Mouse (Mus musculus): ENCODE measurements around the gene Eef2. TPM values are rescaled to one million over a fixed set of nuclear protein-coding genes. Genes with fewer than 3 reads are reported as not detected.

The Eef2 gene
- polyA plus RNA-seq, 1 experiment: 2,100 TPM

GRCm38 (mm10) chr10:81229735-81230437, 53.5 kb downstream of the Eef2 start:
- WGBS: 13% methylated on average over 20 of the region's 20 CpGs
- peaks cover 30% of the 10 kb centered on the region for H3K4me1 ChIP-seq (replicated peaks; ENCODE audit: control insufficient read depth, insufficient read depth, low read length)

DNA sequence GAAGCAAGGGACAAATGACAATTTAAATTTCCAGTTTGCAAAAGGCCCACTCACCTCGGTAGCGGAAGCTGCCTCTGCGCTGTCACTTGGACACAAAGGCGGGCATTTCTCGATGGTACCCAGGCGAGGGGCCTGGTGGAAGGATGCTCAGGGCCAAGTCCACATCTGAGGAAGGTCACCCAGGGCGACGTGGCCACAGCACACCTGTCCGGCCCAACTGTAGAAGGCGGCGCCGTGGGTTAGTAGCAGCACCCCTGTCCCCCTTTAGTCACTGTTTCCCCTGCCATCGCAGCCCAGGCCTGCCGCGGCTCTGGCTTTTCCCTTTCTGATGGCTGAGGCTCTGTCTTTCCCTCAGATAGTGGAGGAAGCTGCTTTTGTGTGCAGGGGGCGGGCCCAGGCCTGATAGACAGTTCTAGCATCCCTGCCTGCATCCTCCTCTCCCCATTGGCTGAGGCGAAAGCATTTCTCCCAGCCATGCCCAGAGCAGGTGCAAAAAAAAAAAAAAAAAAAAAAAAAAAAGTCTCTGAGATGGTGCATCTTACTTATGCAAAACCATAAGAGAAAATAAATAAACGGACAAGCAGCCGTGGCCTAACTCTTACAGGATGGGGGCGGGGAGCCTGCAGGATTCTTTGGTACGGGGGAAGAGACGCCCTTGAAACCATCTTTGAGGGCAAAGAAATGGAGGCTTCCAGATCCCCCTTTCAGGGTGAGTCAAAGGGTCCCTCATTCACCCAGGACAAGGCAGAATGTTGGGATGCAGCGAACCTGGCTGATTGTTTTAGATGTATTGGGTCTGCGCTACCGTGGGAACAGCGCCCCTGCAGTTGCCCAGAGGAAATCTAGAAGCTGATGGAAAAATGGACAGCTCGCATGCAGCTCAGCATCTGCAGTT, 54.3 kb downstream of the Eef2 start, which contains the start of gene Atcay:
Gene Atcay (minus strand): TSS at position 396 of the 895 bp plus-strand sequence.
- Histone ChIP-seq H3K4me3 (ENCODE audit: control insufficient read depth, insufficient read depth, low read length) (peak within 1 kb of the TSS; percentile 22), H3K36me3 (ENCODE audit: control insufficient read depth, insufficient read depth, low read length) (no peaks in the 10 kb centered on the region), H3K27ac (ENCODE audit: control insufficient read depth, insufficient read depth, low read length) (no peak within 1 kb of the TSS), H3K4me1 (replicated peaks; ENCODE audit: control insufficient read depth, insufficient read depth, low read length) (peaks cover 30% of the 10 kb centered on the region), H3K27me3 (ENCODE audit: control insufficient read depth, insufficient read depth, low read length) (no peaks in the 10 kb centered on the region)
- DNase-seq: no peak
- 12% methylated on average over 27 of the region's 27 CpGs for WGBS
- TF ChIP-seq CTCF (IDR thresholded peaks at IDR 0.05; ENCODE audit: borderline replicate concordance, control insufficient read depth, extremely low read depth, insufficient read depth, low read length, poor library complexity) (peak; percentile 39; the same call in 1 of the 2 replicates), POLR2A (IDR thresholded peaks at IDR 0.05; ENCODE audit: control insufficient read depth, extremely low read depth, insufficient read depth, low read length, poor library complexity) (no peak)

More at GRCm38 (mm10) chr10:81229735-81230437, 53.5 kb downstream of the Eef2 start:
- Histone ChIP-seq H3K4me3 (ENCODE audit: control insufficient read depth, insufficient read depth, low read length) (peak overlapping the region; percentile 22), H3K27me3 (ENCODE audit: control insufficient read depth, insufficient read depth, low read length) (no peaks in the 10 kb centered on the region), H3K36me3 (ENCODE audit: control insufficient read depth, insufficient read depth, low read length) (no peaks in the 10 kb centered on the region), H3K27ac (ENCODE audit: control insufficient read depth, insufficient read depth, low read length) (no peak overlapping the region)
- no peak for DNase-seq
- TF ChIP-seq CTCF (IDR thresholded peaks at IDR 0.05; ENCODE audit: borderline replicate concordance, control insufficient read depth, extremely low read depth, insufficient read depth, low read length, poor library complexity) (no peak), POLR2A (IDR thresholded peaks at IDR 0.05; ENCODE audit: control insufficient read depth, extremely low read depth, insufficient read depth, low read length, poor library complexity) (no peak)

- Histone ChIP-seq H3K4me1 (replicated peaks; ENCODE audit: control insufficient read depth, insufficient read depth, low read length) (peaks cover 30% of the 10 kb centered on the region), H3K4me3 (ENCODE audit: control insufficient read depth, insufficient read depth, low read length) (no peak overlapping the region), H3K27ac (ENCODE audit: control insufficient read depth, insufficient read depth, low read length) (no peak overlapping the region), H3K36me3 (ENCODE audit: control insufficient read depth, insufficient read depth, low read length) (no peaks in the 10 kb centered on the region), H3K27me3 (ENCODE audit: control insufficient read depth, insufficient read depth, low read length) (no peaks in the 10 kb centered on the region)
- no peak for TF ChIP-seq POLR2A (IDR thresholded peaks at IDR 0.05; ENCODE audit: control insufficient read depth, extremely low read depth, insufficient read depth, low read length, poor library complexity)
- no peak for TF ChIP-seq CTCF (IDR thresholded peaks at IDR 0.05; ENCODE audit: borderline replicate concordance, control insufficient read depth, extremely low read depth, insufficient read depth, low read length, poor library complexity)
- WGBS: 61% methylated on average over 7 of the region's 7 CpGs
- no peak for DNase-seq
Observed at GRCm38 (mm10) chr10:81231436-81231835, 55.0 kb downstream of the Eef2 start.

Other genes with a start within 250 kb of the Eef2 start
- gene Gadd45b, start 246.6 kb upstream of the Eef2 start, polyA plus RNA-seq (2012; rRNA removed): 36.2 and 53.2 TPM in 2 replicates
- 0.63 and 0.80 TPM in 2 replicates for gene Gng7, start 161.7 kb upstream of the Eef2 start, polyA plus RNA-seq (2012; rRNA removed)
- 0.05 and 0.13 TPM in 2 replicates for gene Diras1, start 151.0 kb upstream of the Eef2 start, polyA plus RNA-seq (2012; rRNA removed)
- 52.7 and 57.6 TPM in 2 replicates for gene Slc39a3, start 139.2 kb upstream of the Eef2 start, polyA plus RNA-seq (2012; rRNA removed)
- 265 and 279 TPM in 2 replicates for gene Sgta, start 116.5 kb upstream of the Eef2 start, polyA plus RNA-seq (2012; rRNA removed)
- gene Thop1, start 106.6 kb upstream of the Eef2 start, polyA plus RNA-seq (2012; rRNA removed): 30.7 and 35.7 TPM in 2 replicates
- gene Creb3l3, start 77.8 kb upstream of the Eef2 start, polyA plus RNA-seq (2012; rRNA removed): 0.39 and 1.0 TPM in 2 replicates
- 214 and 285 TPM in 2 replicates for gene Map2k2, start 70.7 kb upstream of the Eef2 start, polyA plus RNA-seq (2012; rRNA removed)
- gene Zbtb7a, start 41.4 kb upstream of the Eef2 start, polyA plus RNA-seq (2012; rRNA removed): 66.0 and 87.5 TPM in 2 replicates
- 67.6 and 72.9 TPM in 2 replicates for gene Pias4, start 8.7 kb upstream of the Eef2 start, polyA plus RNA-seq (2012; rRNA removed)
- 95.9 and 103 TPM in 2 replicates for gene Dapk3, start 6.4 kb downstream of the Eef2 start, polyA plus RNA-seq (2012; rRNA removed)
- gene 4930442H23Rik, start 7.2 kb downstream of the Eef2 start, polyA plus RNA-seq (2012; rRNA removed): not detected in 2 replicates
- gene Nmrk2, start 25.4 kb downstream of the Eef2 start, polyA plus RNA-seq (2012; rRNA removed): 0.12 TPM in 1 of 2 replicates, not detected in the other
- 2.4 and 2.5 TPM in 2 replicates for gene Atcay, start 54.2 kb downstream of the Eef2 start, polyA plus RNA-seq (2012; rRNA removed)
- gene Zfr2, start 56.5 kb downstream of the Eef2 start, polyA plus RNA-seq (2012; rRNA removed): 9.1 and 9.6 TPM in 2 replicates
- gene Matk, start 76.3 kb downstream of the Eef2 start, polyA plus RNA-seq (2012; rRNA removed): 19.5 and 21.0 TPM in 2 replicates
- 102 and 118 TPM in 2 replicates for gene Mrpl54, start 90.3 kb downstream of the Eef2 start, polyA plus RNA-seq (2012; rRNA removed)
- 125 and 136 TPM in 2 replicates for gene Apba3, start 90.3 kb downstream of the Eef2 start, polyA plus RNA-seq (2012; rRNA removed)
- gene Tjp3, start 115.0 kb downstream of the Eef2 start, polyA plus RNA-seq (2012; rRNA removed): 27.5 and 34.5 TPM in 2 replicates
- 212 and 239 TPM in 2 replicates for gene Pip5k1c, start 116.3 kb downstream of the Eef2 start, polyA plus RNA-seq (2012; rRNA removed)
- 89.3 and 89.6 TPM in 2 replicates for gene Cactin, start 144.5 kb downstream of the Eef2 start, polyA plus RNA-seq (2012; rRNA removed)
- 310 and 312 TPM in 2 replicates for gene Tbxa2r, start 152.1 kb downstream of the Eef2 start, polyA plus RNA-seq (2012; rRNA removed)
- gene Gipc3, start 166.6 kb downstream of the Eef2 start, polyA plus RNA-seq (2012; rRNA removed): 0.70 and 0.82 TPM in 2 replicates
- gene Hmg20b, start 173.8 kb downstream of the Eef2 start, polyA plus RNA-seq (2012; rRNA removed): 199 and 209 TPM in 2 replicates
- gene Mfsd12, start 180.9 kb downstream of the Eef2 start, polyA plus RNA-seq (2012; rRNA removed): 65.3 and 85.5 TPM in 2 replicates
- 12.7 TPM in 2 replicates for gene 4930404N11Rik, start 189.2 kb downstream of the Eef2 start, polyA plus RNA-seq (2012; rRNA removed)
- 181 and 201 TPM in 2 replicates for gene Fzr1, start 201.9 kb downstream of the Eef2 start, polyA plus RNA-seq (2012; rRNA removed)
- 119 and 123 TPM in 2 replicates for gene Dohh, start 207.8 kb downstream of the Eef2 start, polyA plus RNA-seq (2012; rRNA removed)
- gene Gm48551, start 207.8 kb downstream of the Eef2 start, polyA plus RNA-seq (2012; rRNA removed): 4.1 and 5.3 TPM in 2 replicates
- gene Gm48552, start 212.4 kb downstream of the Eef2 start, polyA plus RNA-seq (2012; rRNA removed): 7.5 and 8.4 TPM in 2 replicates
- 49.7 and 51.1 TPM in 2 replicates for gene Smim24, start 216.4 kb downstream of the Eef2 start, polyA plus RNA-seq (2012; rRNA removed)

All from thymus, adult 2 months (tissue).